Mouse (Mus musculus) MEL-GATA-1-ER (cell line): ENCODE measurements around the gene Raet1e.
"Not testable (repeated sequence)": the region's sequence is repeated elsewhere in the genome, so short reads cannot be mapped to it uniquely, and the experiment has no call there.

Experiments used
- DNase-seq: peaks from one replicate; pipeline ENCODE4 v3.0.0-alpha.2; 2012; ENCODE audit warnings: low read depth; ENCODE audit errors: extremely low read depth

The Raet1e gene

GRCm38 (mm10) chr10:22158310-22158999, at the start of gene Raet1e, which contains the start of gene H60b:
Gene Raet1e, plus strand, starts transcription at chr10:22158569.
Gene H60b, plus strand, starts transcription at chr10:22158586.
- DNase-seq: not testable (repeated sequence)

DNA sequence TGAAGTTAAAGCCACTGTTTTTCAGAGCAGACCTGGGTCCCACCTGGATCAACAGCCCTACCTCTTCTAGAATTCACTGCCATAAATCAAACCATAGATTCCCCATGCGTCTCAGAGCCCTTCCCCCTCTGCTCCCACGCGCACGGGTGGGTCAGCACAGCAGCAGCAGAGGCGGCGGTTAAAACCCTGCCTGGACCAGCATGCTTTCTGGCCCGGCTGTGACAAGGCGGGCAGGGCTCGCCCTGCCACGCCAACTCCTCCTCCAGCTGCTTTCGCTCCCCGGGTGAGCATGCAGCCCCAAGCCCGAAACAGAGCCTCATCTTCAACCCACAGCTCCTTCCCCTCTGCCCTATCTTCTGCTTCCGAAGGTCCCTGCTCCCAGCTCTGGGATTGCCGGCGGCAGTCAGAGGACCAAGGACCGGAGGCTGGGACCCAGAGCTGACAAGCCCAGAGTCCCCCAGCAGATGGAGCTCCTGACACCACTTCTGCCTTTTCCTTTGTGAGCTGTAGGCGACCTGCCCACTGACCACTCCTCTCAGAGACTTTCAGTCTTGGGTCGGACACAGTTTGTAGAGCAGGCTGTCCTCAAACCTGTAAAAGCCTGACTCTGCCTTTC, 17.6 kb upstream of the Raet1e start:
- DNase-seq: no peak

GRCm38 (mm10) chr10:22142194-22142593, 16.2 kb upstream of the Raet1e start:
- DNase-seq: peak; percentile 84

- no peak for DNase-seq
These were observed 15.4 kb upstream of the Raet1e start for GRCm38 (mm10) chr10:22142926-22143325.

DNA sequence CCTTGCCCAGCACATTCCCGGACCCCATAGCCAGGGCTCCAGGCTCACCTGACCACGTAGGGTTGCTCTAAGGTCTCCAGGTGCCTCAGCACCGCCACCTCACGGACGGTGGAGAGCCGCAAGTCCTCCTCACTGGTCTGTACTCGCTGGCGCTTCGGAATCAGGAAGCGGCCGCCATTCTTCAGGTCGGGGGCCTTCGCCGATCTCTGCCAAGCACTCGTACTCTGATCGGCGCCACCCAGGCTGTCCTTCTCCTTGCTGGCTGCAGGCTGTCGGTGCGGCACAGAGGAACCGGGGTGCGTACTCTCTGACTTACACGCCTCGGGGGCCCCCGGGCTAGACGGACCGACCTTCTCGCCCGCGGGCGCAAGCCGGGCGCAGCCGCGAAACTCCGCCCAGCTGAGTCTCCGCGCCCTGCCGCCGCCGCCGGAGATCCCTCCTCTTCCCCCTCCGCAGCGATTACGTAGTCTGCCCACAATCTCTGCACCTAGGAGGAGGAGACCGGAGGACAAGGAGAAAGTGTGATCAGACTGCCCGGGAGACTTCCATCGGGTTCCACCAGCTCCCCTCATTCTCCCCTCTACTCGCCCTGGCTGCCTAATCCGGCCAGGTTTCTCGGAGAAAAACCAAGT, 9.8 kb upstream of the Raet1e start:
- no peak for DNase-seq

DNA sequence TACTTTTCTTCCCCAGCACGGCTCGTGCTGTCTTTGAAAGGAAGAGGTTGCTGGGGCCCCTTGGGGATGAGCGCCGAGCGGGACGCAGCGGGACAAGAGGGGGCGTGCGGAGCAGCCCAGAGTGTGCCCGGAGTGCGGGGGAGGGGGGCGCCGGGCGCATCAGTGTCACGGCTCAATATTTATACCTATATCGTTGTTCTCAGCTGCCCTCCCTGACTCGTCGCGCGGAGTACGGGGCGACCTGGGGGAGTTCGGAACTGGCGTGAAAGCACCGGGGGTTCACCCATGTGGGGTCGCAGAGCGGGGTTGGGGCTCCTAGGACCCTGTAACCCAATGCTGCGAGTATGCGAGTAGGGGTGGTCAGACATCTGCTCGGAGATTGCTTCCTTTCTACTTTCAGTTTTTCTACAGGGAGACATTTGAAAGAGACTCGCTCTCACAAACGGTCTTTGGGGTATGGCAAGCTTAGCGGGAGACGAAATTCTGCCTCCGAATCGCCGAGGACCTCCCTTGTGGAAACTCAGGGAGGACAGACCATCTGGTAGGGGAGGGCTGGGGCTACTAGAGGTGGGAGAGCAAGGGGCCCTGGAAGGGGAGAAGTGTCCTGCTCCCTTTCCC, 9.2 kb upstream of the Raet1e start, which contains the start of gene E030030I06Rik:
E030030I06Rik (minus strand) TSS at position 198 of the 618 bp plus-strand sequence.
- DNase-seq: no peak

DNA sequence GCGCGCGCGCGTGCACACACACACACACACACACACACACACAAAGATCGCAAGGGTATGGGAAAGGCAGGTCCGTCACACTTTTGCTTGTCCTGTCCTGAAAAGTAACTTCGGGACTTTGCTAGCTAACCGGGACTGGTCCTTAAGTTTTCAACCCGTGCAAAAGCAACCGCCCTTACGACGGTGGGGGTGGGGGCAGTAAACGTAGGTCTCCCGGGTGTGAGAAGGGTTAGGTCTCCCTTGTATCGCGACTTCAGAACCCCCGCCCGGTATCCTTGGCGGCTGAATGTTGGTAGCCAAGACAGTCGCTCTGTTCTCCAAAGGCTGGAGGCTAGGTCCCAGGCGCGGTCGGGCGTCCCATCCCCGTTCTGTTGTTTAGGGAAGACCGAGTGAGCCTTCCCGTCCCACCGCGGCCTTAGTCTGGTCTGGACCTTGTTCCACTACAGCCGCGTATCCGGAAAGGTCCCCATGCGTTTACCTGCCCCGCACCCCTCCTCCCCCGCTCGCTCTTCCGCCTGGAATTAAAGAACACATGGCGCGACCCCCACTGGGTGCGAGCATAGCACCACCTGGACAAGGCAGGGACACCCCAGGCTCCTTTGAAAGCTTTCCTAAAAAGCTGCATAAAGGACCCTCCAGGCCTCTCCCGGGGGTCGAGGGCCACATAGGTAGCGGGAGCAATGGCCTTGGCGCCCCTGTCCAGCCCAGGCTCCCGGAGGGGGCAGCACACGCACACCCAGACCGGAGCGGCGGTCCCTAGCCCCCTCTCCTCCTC, 8.5 kb upstream of the Raet1e start:
- DNase-seq: no peak

GRCm38 (mm10) chr10:22150593-22150992, 7.8 kb upstream of the Raet1e start:
- DNase-seq: no peak

- DNase-seq: not testable (repeated sequence)
These were observed 7.1 kb upstream of the Raet1e start for GRCm38 (mm10) chr10:22151056-22151862.

GRCm38 (mm10) chr10:22151863-22152640, 6.3 kb upstream of the Raet1e start:
- not testable (repeated sequence) for DNase-seq

DNA sequence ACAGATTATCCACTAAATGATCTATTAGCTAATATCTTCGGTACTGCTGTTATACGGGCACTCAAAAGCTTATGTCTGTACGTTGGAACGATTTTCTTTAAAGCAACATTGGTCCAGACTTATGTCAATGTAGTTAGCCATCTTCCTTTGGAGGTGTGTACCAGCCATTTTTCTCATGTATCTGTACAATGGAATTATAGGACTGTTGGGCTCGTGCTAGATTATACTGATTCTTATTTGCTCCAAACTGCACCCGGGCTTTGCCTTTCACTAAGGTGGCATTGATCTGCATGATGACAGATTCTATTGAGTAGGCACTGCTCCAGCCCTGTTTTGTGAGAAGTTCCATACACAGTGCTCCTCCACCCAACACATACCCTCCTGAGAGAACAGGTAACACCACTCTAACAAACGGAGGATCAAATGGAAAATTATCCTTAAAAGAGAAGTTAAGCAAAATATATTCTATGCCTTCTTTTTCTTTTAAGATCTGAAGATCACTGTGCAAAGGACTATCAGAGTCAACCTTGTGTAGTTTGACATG, 5.2 kb upstream of the Raet1e start:
- DNase-seq: not testable (repeated sequence)

- not testable (repeated sequence) for DNase-seq
These were observed 4.2 kb upstream of the Raet1e start for GRCm38 (mm10) chr10:22154127-22154526.

DNA sequence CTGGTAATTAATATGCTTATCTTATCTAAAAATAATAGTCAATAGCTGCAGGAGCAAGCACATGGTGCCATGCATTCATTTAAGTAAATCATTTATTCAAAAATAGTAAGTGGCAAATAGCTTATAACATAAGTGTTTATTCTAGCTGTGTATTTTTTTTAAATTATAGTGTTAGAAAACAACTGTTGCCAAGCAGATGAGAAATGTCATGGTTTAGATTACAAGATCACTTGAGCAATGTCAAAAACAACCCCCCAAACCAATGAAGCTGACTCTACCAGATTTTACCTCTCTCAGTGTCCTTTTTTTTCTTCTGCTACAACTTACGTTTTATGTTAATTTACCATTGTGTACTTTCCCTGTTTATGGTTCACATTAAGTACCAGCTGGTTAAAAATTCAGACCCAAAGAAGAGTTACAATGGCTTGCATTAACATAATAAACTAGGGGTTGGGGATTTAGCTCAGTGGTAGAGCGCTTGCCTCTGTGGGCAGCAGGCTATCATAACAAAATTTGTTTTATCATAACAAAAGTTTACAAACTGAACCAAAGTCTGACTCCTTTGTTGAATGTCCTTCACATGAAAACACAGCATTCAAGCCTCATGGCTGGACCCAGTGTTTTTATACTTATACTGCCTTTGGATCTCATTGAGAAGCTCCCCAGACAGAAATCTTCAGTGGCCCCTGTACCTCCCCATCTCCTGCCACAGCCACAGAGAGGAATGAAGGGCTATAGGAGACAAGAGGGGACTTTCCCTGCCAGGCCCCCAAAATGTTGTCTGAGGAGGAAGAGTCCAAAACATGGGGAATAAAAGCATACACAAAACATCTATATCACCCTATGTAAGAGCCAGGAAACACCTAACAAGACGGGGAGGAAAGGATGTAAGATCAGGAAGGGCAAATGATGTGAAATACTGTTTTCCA, 3.2 kb upstream of the Raet1e start:
- no peak for DNase-seq

DNA sequence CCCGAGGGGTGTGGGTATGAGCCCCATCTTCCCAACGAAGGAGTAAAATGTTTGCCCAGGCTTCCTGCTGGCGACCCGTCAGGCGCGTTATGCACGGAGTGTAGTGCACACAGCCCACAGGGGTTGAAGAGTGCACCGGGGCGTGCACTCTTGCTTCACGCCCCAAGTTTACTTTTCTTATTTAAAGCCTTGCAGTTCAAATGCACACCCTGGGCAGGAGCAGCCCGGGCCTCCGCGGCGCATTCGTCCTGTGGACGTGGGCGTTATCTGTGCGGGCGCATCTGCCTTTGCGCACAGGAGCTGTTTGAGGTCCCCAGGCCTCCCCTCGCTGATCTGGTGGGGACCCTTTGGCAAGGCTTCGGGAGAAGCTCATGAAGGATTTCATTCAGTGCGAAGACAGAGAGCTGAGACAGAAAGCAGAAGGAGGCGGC, 777 bp downstream of the Raet1e start:
- DNase-seq: no peak

DNA sequence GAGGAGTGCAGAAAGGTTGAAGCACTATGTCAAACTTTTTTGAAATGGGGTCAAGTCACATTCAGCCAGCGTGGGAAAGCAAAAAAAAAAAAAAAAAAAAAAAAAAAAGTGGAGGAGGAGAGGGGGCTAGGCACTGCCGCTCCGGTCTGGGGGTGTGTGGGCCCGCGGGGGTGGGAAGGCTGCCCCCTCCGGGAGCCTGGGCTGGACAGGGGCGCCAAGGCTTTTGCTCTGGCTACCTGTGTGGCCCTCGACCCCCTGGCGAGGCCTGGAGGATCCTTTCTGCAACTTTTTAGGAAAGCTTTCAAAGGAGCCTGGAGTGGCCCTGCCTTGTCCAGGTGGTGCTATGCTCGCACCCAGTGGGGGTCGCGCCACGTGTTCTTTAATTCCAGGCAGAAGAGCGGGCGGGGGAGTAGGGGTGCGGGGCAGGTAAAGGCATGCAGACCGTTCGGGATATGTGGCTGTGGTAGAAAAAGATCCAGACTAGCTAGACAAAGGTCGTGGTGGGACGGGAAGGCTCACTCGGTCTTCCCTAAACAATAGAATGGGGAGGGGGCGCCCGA, 1.3 kb downstream of the Raet1e start:
- no peak for DNase-seq

GRCm38 (mm10) chr10:22163279-22163678, 4.9 kb downstream of the Raet1e start:
- DNase-seq: not testable (repeated sequence)

DNA sequence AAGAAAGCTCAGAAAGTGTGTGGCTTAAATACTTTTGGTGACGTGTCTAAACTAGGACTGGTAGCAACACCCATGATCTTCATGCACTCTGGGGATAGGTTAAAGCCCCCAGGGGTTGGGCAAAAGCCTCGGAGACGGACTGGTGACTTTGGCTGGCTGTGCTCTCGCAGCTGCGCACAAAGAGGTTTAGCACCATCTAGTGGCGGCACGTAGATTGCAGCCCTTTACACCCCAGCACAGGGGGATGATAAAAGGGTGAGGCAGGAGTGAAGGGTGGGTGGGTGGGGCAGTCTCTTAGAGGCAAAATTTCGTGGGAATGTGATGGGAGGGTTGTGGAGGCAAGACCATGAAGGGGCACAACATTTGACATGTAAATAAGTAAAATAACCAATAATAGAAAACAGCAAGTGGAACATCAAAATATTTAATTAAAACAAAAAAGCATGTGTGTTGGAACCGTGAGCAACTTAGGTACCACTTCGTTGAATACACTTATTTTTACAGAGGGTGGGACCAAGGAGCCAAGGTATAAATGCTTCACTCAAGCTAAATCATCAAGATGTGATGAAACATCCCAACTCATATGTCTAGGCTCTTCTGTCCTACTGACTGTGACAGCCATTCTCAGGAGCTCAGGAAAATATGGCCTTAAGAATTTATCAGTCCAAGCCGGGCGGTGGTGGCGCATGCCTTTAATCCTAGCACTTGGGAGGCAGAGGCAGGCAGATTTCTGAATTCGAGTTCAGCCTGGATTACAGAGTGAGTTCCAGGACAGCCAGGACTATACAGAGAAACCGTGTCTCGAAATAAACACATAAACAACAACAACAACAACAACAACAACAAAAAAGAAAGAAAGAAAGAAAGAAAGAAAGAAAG, 5.6 kb downstream of the Raet1e start:
- DNase-seq: not testable (repeated sequence)
